Mouse (Mus musculus) liver, adult 2 months (tissue): ENCODE measurements around the gene Vars2. TPM values are rescaled to one million over a fixed set of nuclear protein-coding genes. Genes with fewer than 3 reads are reported as not detected.

Source experiments
- DNase-seq: peaks from one replicate; pipeline ENCODE4 v3.0.0-alpha.2; 2011; ENCODE audit warnings: low read depth, low spot score; ENCODE audit errors: extremely low read depth
- H3K27ac ChIP-seq: fragments of 200-500 bp; replicated peaks from 2 replicates; pipeline ENCODE4 v1.5.1; 2012; ENCODE audit warnings: low read depth, mild to moderate bottlenecking, control low read depth, inconsistent platforms, low read length; ENCODE audit not compliant: insufficient read depth
- H3K27me3 ChIP-seq: fragments of 200-500 bp; 2 replicates; pipeline ENCODE4 v1.6.1; 2012; ENCODE audit warnings: mild to moderate bottlenecking, moderate library complexity, low read length, inconsistent platforms; ENCODE audit not compliant: control insufficient read depth, insufficient read depth
- H3K36me3 ChIP-seq: fragments of 200-500 bp; 2 replicates; pipeline ENCODE4 v1.6.1; 2012; ENCODE audit warnings: low read length, inconsistent platforms; ENCODE audit not compliant: control insufficient read depth, insufficient read depth
- H3K4me1 ChIP-seq: fragments of 200-500 bp; 2 replicates; pipeline ENCODE4 v1.6.1; 2011; ENCODE audit warnings: low read length; ENCODE audit not compliant: control insufficient read depth, insufficient read depth
- H3K4me3 ChIP-seq: fragments of 200-500 bp; 2 replicates; pipeline ENCODE4 v1.5.1; 2011; ENCODE audit warnings: low read depth, mild to moderate bottlenecking, control low read depth, low read length, moderate library complexity; ENCODE audit not compliant: insufficient read depth
- H3K79me2 ChIP-seq: fragments of 200-500 bp; 2 replicates; pipeline ENCODE4 v1.6.1; 2012; ENCODE audit warnings: inconsistent platforms, mild to moderate bottlenecking, low read length, moderate library complexity; ENCODE audit not compliant: control insufficient read depth, insufficient read depth
- H3K9ac ChIP-seq: fragments of 200-500 bp; 2 replicates; pipeline ENCODE4 v1.6.1; 2012; ENCODE audit warnings: low read depth, mild to moderate bottlenecking, control low read depth, inconsistent platforms, low read length
- CTCF ChIP-seq: fragments of 200-500 bp; IDR thresholded peaks from 2 replicates; pipeline ENCODE4 v1.5.1; 2011; ENCODE audit warnings: low read depth, low read length, control low read depth
- POLR2A ChIP-seq: fragments of 200-500 bp; IDR thresholded peaks from 2 replicates; pipeline ENCODE4 v1.6.1; 2011; ENCODE audit warnings: low read length, control low read depth; ENCODE audit not compliant: insufficient read depth; ENCODE audit errors: extremely low read depth
- WGBS: fragments of 180-500 bp; shearing (Covaris S2); methylation state at CpG from one replicate; pipeline ENCODE4 v1.1.7; 2018; 5-methylcytosine and 5-hydroxymethylcytosine counted together
- polyA plus RNA-seq: library from polyadenylated mRNA; depleted of rRNA; stranded (reverse); fragments of >200 nt; gene quantifications from 2 replicates; pipeline ENCODE4 v1.2.3, GENCODE M21; 2012; rRNA removed
- total RNA-seq: library from RNA; depleted of rRNA; stranded (reverse); fragments of >200 nt; gene quantifications from 2 replicates; pipeline ENCODE4 v1.2.3, GENCODE M21; 2014; rRNA removed

Gene Vars2
- total and polyA plus RNA-seq, 2 experiments: 6.6 to 29.6 TPM

- no peaks in the 10 kb centered on the region for H3K79me2 ChIP-seq
Observed at GRCm38 (mm10) chr17:35636363-35636762, 31.0 kb downstream of the Vars2 start.

GRCm38 (mm10) chr17:35635699-35636111, 31.7 kb downstream of the Vars2 start:
- Histone ChIP-seq H3K27ac (no peak overlapping the region), H3K9ac (no peak overlapping the region), H3K79me2 (no peaks in the 10 kb centered on the region), H3K36me3 (no peaks in the 10 kb centered on the region), H3K4me3 (peak overlapping the region; percentile 38; the same call in 1 of the 2 replicates), H3K27me3 (peaks cover 3% of the 10 kb centered on the region; the same call in 1 of the 2 replicates), H3K4me1 (no peaks in the 10 kb centered on the region)
- peak; percentile 79 for TF ChIP-seq CTCF
- no peak for TF ChIP-seq POLR2A
- 2% methylated on average over 15 of the region's 15 CpGs for WGBS
- DNase-seq: peak; percentile 41

More at GRCm38 (mm10) chr17:35636363-35636762, 31.0 kb downstream of the Vars2 start:
- WGBS: 37% methylated on average over 5 of the region's 5 CpGs
- Histone ChIP-seq H3K27ac (no peak overlapping the region), H3K9ac (no peak overlapping the region), H3K27me3 (peaks cover 3% of the 10 kb centered on the region; the same call in 1 of the 2 replicates), H3K4me1 (no peaks in the 10 kb centered on the region), H3K36me3 (no peaks in the 10 kb centered on the region), H3K4me3 (no peak overlapping the region)
- no peak for TF ChIP-seq POLR2A
- TF ChIP-seq CTCF: no peak
- no peak for DNase-seq

GRCm38 (mm10) chr17:35635202-35635601, 32.2 kb downstream of the Vars2 start:
- Histone ChIP-seq H3K27me3 (peaks cover 3% of the 10 kb centered on the region; the same call in 1 of the 2 replicates), H3K4me3 (no peak overlapping the region), H3K9ac (no peak overlapping the region), H3K4me1 (no peaks in the 10 kb centered on the region), H3K27ac (no peak overlapping the region), H3K79me2 (no peaks in the 10 kb centered on the region), H3K36me3 (no peaks in the 10 kb centered on the region)
- no peak for DNase-seq
- WGBS: 64% methylated on average over 3 of the region's 3 CpGs
- TF ChIP-seq CTCF: 0 out of 2 replicates have a peak, but pooled peaks have one; percentile 9
- TF ChIP-seq POLR2A: no peak

GRCm38 (mm10) chr17:35633992-35634391, 33.4 kb downstream of the Vars2 start:
- DNase-seq: no peak
- Histone ChIP-seq H3K79me2 (no peaks in the 10 kb centered on the region), H3K27me3 (peaks cover 3% of the 10 kb centered on the region; the same call in 1 of the 2 replicates), H3K9ac (no peak overlapping the region), H3K4me3 (no peak overlapping the region), H3K27ac (no peak overlapping the region), H3K36me3 (no peaks in the 10 kb centered on the region), H3K4me1 (no peaks in the 10 kb centered on the region)
- 26% methylated on average over 1 of the region's 1 CpGs for WGBS
- no peak for TF ChIP-seq CTCF
- no peak for TF ChIP-seq POLR2A

GRCm38 (mm10) chr17:35626537-35626936, 40.9 kb downstream of the Vars2 start, which contains the start of gene Gm9573:
Gm9573 (minus strand) TSS chr17:35626637.
- 87% methylated on average over 7 of the region's 7 CpGs for WGBS
- no peak within 1 kb of the TSS for H3K4me3 ChIP-seq
- TF ChIP-seq CTCF: no peak
- TF ChIP-seq POLR2A: no peak

GRCm38 (mm10) chr17:35617127-35617526, 50.3 kb downstream of the Vars2 start:
- DNase-seq: peak; percentile 3
- Histone ChIP-seq H3K79me2 (no peaks in the 10 kb centered on the region), H3K4me3 (no peak overlapping the region), H3K9ac (no peak overlapping the region), H3K27ac (no peak overlapping the region), H3K27me3 (0 out of 2 replicates have a peak, but pooled peaks cover 2% of the 10 kb centered on the region), H3K36me3 (no peaks in the 10 kb centered on the region), H3K4me1 (no peaks in the 10 kb centered on the region)
- WGBS: 71% methylated on average over 4 of the region's 4 CpGs
- TF ChIP-seq POLR2A (no peak), CTCF (no peak)

More at GRCm38 (mm10) chr17:35626537-35626936, 40.9 kb downstream of the Vars2 start, which contains the start of gene Gm9573:
- DNase-seq: no peak
- no peaks in the 10 kb centered on the region for H3K27me3 ChIP-seq
- H3K79me2 ChIP-seq: no peaks in the 10 kb centered on the region
- no peaks in the 10 kb centered on the region for H3K4me1 ChIP-seq
- H3K27ac ChIP-seq: no peak within 1 kb of the TSS
- H3K9ac ChIP-seq: no peak within 1 kb of the TSS
- H3K36me3 ChIP-seq: no peaks in the 10 kb centered on the region

Other genes starting within 250 kb of the Vars2 start
- 11.4 and 13.2 TPM in 2 replicates for gene H2-Q6, start 242.7 kb downstream of the Vars2 start, total RNA-seq
- gene H2-Q6, start 242.7 kb downstream of the Vars2 start, polyA plus RNA-seq: 18.2 and 40.0 TPM in 2 replicates
- gene H2-Q7, start 228.4 kb downstream of the Vars2 start, total RNA-seq: 40.7 and 56.7 TPM in 2 replicates
- gene H2-Q7, start 228.4 kb downstream of the Vars2 start, polyA plus RNA-seq: 58.1 and 212 TPM in 2 replicates
- 1,696 and 1,845 TPM in 2 replicates for gene H2-Q10, start 197.5 kb downstream of the Vars2 start, total RNA-seq
- 3,073 and 3,421 TPM in 2 replicates for gene H2-Q10, start 197.5 kb downstream of the Vars2 start, polyA plus RNA-seq
- not detected in 2 replicates for gene Pou5f1, start 161.6 kb downstream of the Vars2 start, total RNA-seq
- not detected in 2 replicates for gene Pou5f1, start 161.6 kb downstream of the Vars2 start, polyA plus RNA-seq
- gene Tcf19, start 150.8 kb downstream of the Vars2 start, total RNA-seq: 1.9 and 4.0 TPM in 2 replicates
- 2.7 and 3.1 TPM in 2 replicates for gene Tcf19, start 150.8 kb downstream of the Vars2 start, polyA plus RNA-seq
- gene Cchcr1, start 150.5 kb downstream of the Vars2 start, total RNA-seq: 1.4 and 1.9 TPM in 2 replicates
- 1.9 and 2.1 TPM in 2 replicates for gene Cchcr1, start 150.5 kb downstream of the Vars2 start, polyA plus RNA-seq
- gene Psors1c2, start 134.4 kb downstream of the Vars2 start, total RNA-seq: not detected in 2 replicates
- not detected in 2 replicates for gene Psors1c2, start 134.4 kb downstream of the Vars2 start, polyA plus RNA-seq
- not detected in 2 replicates for gene Cdsn, start 115.5 kb downstream of the Vars2 start, total RNA-seq
- not detected in 2 replicates for gene Cdsn, start 115.5 kb downstream of the Vars2 start, polyA plus RNA-seq
- not detected in 2 replicates for gene 2300002M23Rik, start 100.1 kb downstream of the Vars2 start, total RNA-seq
- gene 2300002M23Rik, start 100.1 kb downstream of the Vars2 start, polyA plus RNA-seq: not detected in 2 replicates
- not detected in 2 replicates for gene Sfta2, start 66.0 kb downstream of the Vars2 start, total RNA-seq
- not detected in 2 replicates for gene Sfta2, start 66.0 kb downstream of the Vars2 start, polyA plus RNA-seq
- not detected in 2 replicates for gene Gm9573, start 41.0 kb downstream of the Vars2 start, total RNA-seq
- not detected in 2 replicates for gene Gm9573, start 41.0 kb downstream of the Vars2 start, polyA plus RNA-seq
- not detected in 2 replicates for gene Mucl3, start 23.9 kb downstream of the Vars2 start, total RNA-seq
- gene Mucl3, start 23.9 kb downstream of the Vars2 start, polyA plus RNA-seq: not detected in 2 replicates
- gene Gtf2h4, start 6.1 kb upstream of the Vars2 start, total RNA-seq: 16.4 and 17.4 TPM in 2 replicates
- 24.8 and 29.8 TPM in 2 replicates for gene Gtf2h4, start 6.1 kb upstream of the Vars2 start, polyA plus RNA-seq
- 0.55 and 1.4 TPM in 2 replicates for gene Ddr1, start 37.0 kb upstream of the Vars2 start, total RNA-seq
- 0.98 and 1.5 TPM in 2 replicates for gene Ddr1, start 37.0 kb upstream of the Vars2 start, polyA plus RNA-seq
- gene Ier3, start 154.1 kb upstream of the Vars2 start, total RNA-seq: 0.92 and 0.94 TPM in 2 replicates
- gene Ier3, start 154.1 kb upstream of the Vars2 start, polyA plus RNA-seq: 0.91 and 1.6 TPM in 2 replicates
- 18.0 and 19.5 TPM in 2 replicates for gene Flot1, start 155.6 kb upstream of the Vars2 start, total RNA-seq
- 19.6 and 26.7 TPM in 2 replicates for gene Flot1, start 155.6 kb upstream of the Vars2 start, polyA plus RNA-seq
- gene Tubb5, start 170.7 kb upstream of the Vars2 start, total RNA-seq: 37.5 and 67.3 TPM in 2 replicates
- gene Tubb5, start 170.7 kb upstream of the Vars2 start, polyA plus RNA-seq: 56.4 and 62.2 TPM in 2 replicates
- 3.0 and 3.5 TPM in 2 replicates for gene Mdc1, start 173.9 kb upstream of the Vars2 start, total RNA-seq
- 1.7 and 2.4 TPM in 2 replicates for gene Mdc1, start 173.9 kb upstream of the Vars2 start, polyA plus RNA-seq
- 0.18 and 2.4 TPM in 2 replicates for gene Nrm, start 193.7 kb upstream of the Vars2 start, total RNA-seq
- gene Nrm, start 193.7 kb upstream of the Vars2 start, polyA plus RNA-seq: 1.4 and 2.4 TPM in 2 replicates
- 2.0 and 3.8 TPM in 2 replicates for gene Ppp1r18, start 198.0 kb upstream of the Vars2 start, total RNA-seq
- 4.7 and 5.5 TPM in 2 replicates for gene Ppp1r18, start 198.0 kb upstream of the Vars2 start, polyA plus RNA-seq
- gene Dhx16, start 212.2 kb upstream of the Vars2 start, total RNA-seq: 18.5 and 25.8 TPM in 2 replicates
- gene Dhx16, start 212.2 kb upstream of the Vars2 start, polyA plus RNA-seq: 41.4 and 52.2 TPM in 2 replicates
- 4.9 and 7.0 TPM in 2 replicates for gene 2310061I04Rik, start 229.8 kb upstream of the Vars2 start, total RNA-seq
- gene 2310061I04Rik, start 229.8 kb upstream of the Vars2 start, polyA plus RNA-seq: 35.3 and 37.4 TPM in 2 replicates
- 12.1 and 12.8 TPM in 2 replicates for gene Atat1, start 242.5 kb upstream of the Vars2 start, total RNA-seq
- 37.4 and 47.5 TPM in 2 replicates for gene Atat1, start 242.5 kb upstream of the Vars2 start, polyA plus RNA-seq
- 41.1 and 58.7 TPM in 2 replicates for gene Mrps18b, start 248.8 kb upstream of the Vars2 start, total RNA-seq
- gene Mrps18b, start 248.8 kb upstream of the Vars2 start, polyA plus RNA-seq: 89.5 and 106 TPM in 2 replicates
- gene Ppp1r10, start 248.8 kb upstream of the Vars2 start, total RNA-seq: 14.6 and 14.7 TPM in 2 replicates
- gene Ppp1r10, start 248.8 kb upstream of the Vars2 start, polyA plus RNA-seq: 15.8 and 30.0 TPM in 2 replicates